Mouse (Mus musculus) liver, embryonic 11.5 days (tissue): Measurements from ENCODE around the gene A830018L16Rik. TPM values are rescaled to one million over a fixed set of nuclear protein-coding genes. Genes with fewer than 3 reads are reported as not detected.

Source experiments
- ATAC-seq: fragments of 200-750 bp; cut with Nextera tagmentation; replicated peaks from 2 replicates; pipeline ENCODE4 v1.8.0; 2017; ENCODE audit warnings: moderate number of reproducible peaks, mild to moderate bottlenecking, moderate TSS enrichment, moderate library complexity; ENCODE audit not compliant: low FRiP score
- DNase-seq: peaks from one replicate; pipeline ENCODE4 v3.0.0-alpha.2; 2017; ENCODE audit warnings: low spot score
- H3K27ac ChIP-seq: fragments of 300-500 bp; sonication (generic); 2 replicates; pipeline ENCODE4 v1.5.1; 2014; ENCODE audit warnings: mild to moderate bottlenecking, low read depth, low read length, control low read depth
- H3K27me3 ChIP-seq: fragments of 300-500 bp; sonication (generic); replicated peaks from 2 replicates; pipeline ENCODE4 v1.6.1; 2014; ENCODE audit warnings: low read length, mixed read lengths; ENCODE audit not compliant: control insufficient read depth, insufficient read depth
- H3K36me3 ChIP-seq: fragments of 300-500 bp; sonication (generic); 2 replicates; pipeline ENCODE4 v1.6.1; 2014; ENCODE audit warnings: mild to moderate bottlenecking, low read length, moderate library complexity, mixed read lengths; ENCODE audit not compliant: control insufficient read depth, insufficient read depth
- H3K4me1 ChIP-seq: fragments of 300-500 bp; sonication (generic); replicated peaks from 2 replicates; pipeline ENCODE4 v1.6.1; 2014; ENCODE audit warnings: low read length, mixed read lengths; ENCODE audit not compliant: control insufficient read depth, insufficient read depth
- H3K4me2 ChIP-seq: fragments of 300-500 bp; sonication (generic); 2 replicates; pipeline ENCODE4 v1.6.1; 2014; ENCODE audit warnings: mild to moderate bottlenecking, control low read depth, moderate library complexity
- H3K4me3 ChIP-seq: fragments of 300-500 bp; sonication (generic); 2 replicates; pipeline ENCODE4 v1.5.1; 2014; ENCODE audit warnings: low read depth, low read length, control low read depth
- H3K9ac ChIP-seq: fragments of 300-500 bp; sonication (generic); 2 replicates; pipeline ENCODE4 v1.6.1; 2014; ENCODE audit warnings: low read depth, low read length, control low read depth
- H3K9me3 ChIP-seq: fragments of 300-500 bp; sonication (generic); 2 replicates; pipeline ENCODE4 v1.6.1; 2016; ENCODE audit warnings: low read length, inconsistent platforms, mixed read lengths; ENCODE audit not compliant: control insufficient read depth
- WGBS: fragments of 180-500 bp; shearing (Covaris S2); extraction: QIAGEN DNeasy Blood & Tissue Kit; methylation state at CpG from one replicate; pipeline ENCODE4 v1.1.7; 2014; 5-methylcytosine and 5-hydroxymethylcytosine counted together
- polyA plus RNA-seq: library from polyadenylated mRNA; unstranded; fragments of >200 nt; fragmentation: Nextera tagmentation; extraction: Ambion mirVana; gene quantifications from 2 replicates; pipeline ENCODE4 v1.2.1, GENCODE M21; 2014

The A830018L16Rik gene
- polyA plus RNA-seq, 1 experiment from 2014 or later: 0.22 TPM

- ATAC-seq: no peak
- Histone ChIP-seq H3K27me3 (no peaks in the 10 kb centered on the region), H3K36me3 (no peaks in the 10 kb centered on the region), H3K4me1 (no peaks in the 10 kb centered on the region), H3K4me3 (no peak overlapping the region), H3K9me3 (no peaks in the 10 kb centered on the region), H3K9ac (no peak overlapping the region), H3K4me2 (no peak overlapping the region), H3K27ac (no peak overlapping the region)
- no peak for DNase-seq
- WGBS: 62% methylated on average over 2 of the region's 2 CpGs
Measured at GRCm38 (mm10) chr1:11748424-11748823, 334.5 kb downstream of the A830018L16Rik start.

GRCm38 (mm10) chr1:11750065-11750464, 336.2 kb downstream of the A830018L16Rik start:
- Histone ChIP-seq H3K9me3 (no peaks in the 10 kb centered on the region), H3K36me3 (no peaks in the 10 kb centered on the region), H3K27me3 (no peaks in the 10 kb centered on the region), H3K4me2 (no peak overlapping the region), H3K27ac (no peak overlapping the region), H3K9ac (no peak overlapping the region), H3K4me1 (no peaks in the 10 kb centered on the region), H3K4me3 (no peak overlapping the region)
- DNase-seq (no peak), ATAC-seq (no peak)

GRCm38 (mm10) chr1:11750607-11751006, 336.7 kb downstream of the A830018L16Rik start:
- DNase-seq: no peak
- no peaks in the 10 kb centered on the region for H3K4me1 ChIP-seq
- H3K4me2 ChIP-seq: no peak overlapping the region
- H3K9me3 ChIP-seq: no peaks in the 10 kb centered on the region
- no peak overlapping the region for H3K4me3 ChIP-seq
- no peak overlapping the region for H3K9ac ChIP-seq
- H3K36me3 ChIP-seq: no peaks in the 10 kb centered on the region
- 85% methylated on average over 2 of the region's 2 CpGs for WGBS
- ATAC-seq: no peak
- no peaks in the 10 kb centered on the region for H3K27me3 ChIP-seq
- no peak overlapping the region for H3K27ac ChIP-seq

- H3K27me3 ChIP-seq: no peaks in the 10 kb centered on the region
Measured at GRCm38 (mm10) chr1:11751996-11752395, 338.1 kb downstream of the A830018L16Rik start.

GRCm38 (mm10) chr1:11788264-11788663, 374.4 kb downstream of the A830018L16Rik start:
- no peak overlapping the region for H3K9ac ChIP-seq
- ATAC-seq: no peak
- no peaks in the 10 kb centered on the region for H3K9me3 ChIP-seq
- DNase-seq: no peak
- H3K4me2 ChIP-seq: no peak overlapping the region
- no peaks in the 10 kb centered on the region for H3K27me3 ChIP-seq
- no peak overlapping the region for H3K4me3 ChIP-seq
- 58% methylated on average over 1 of the region's 1 CpGs for WGBS
- H3K4me1 ChIP-seq: no peaks in the 10 kb centered on the region
- no peaks in the 10 kb centered on the region for H3K36me3 ChIP-seq
- H3K27ac ChIP-seq: no peak overlapping the region

More at GRCm38 (mm10) chr1:11751996-11752395, 338.1 kb downstream of the A830018L16Rik start:
- Histone ChIP-seq H3K9ac (no peak overlapping the region), H3K4me1 (no peaks in the 10 kb centered on the region), H3K27ac (no peak overlapping the region), H3K36me3 (no peaks in the 10 kb centered on the region), H3K9me3 (no peaks in the 10 kb centered on the region), H3K4me2 (no peak overlapping the region), H3K4me3 (no peak overlapping the region)
- DNase-seq (no peak), ATAC-seq (no peak)

GRCm38 (mm10) chr1:11792820-11793219, 378.9 kb downstream of the A830018L16Rik start:
- DNase-seq (no peak), ATAC-seq (no peak)
- Histone ChIP-seq H3K9ac (no peak overlapping the region), H3K4me1 (no peaks in the 10 kb centered on the region), H3K36me3 (no peaks in the 10 kb centered on the region), H3K9me3 (no peaks in the 10 kb centered on the region), H3K27me3 (no peaks in the 10 kb centered on the region), H3K4me2 (no peak overlapping the region), H3K4me3 (no peak overlapping the region), H3K27ac (no peak overlapping the region)
- WGBS: 68% methylated on average over 2 of the region's 2 CpGs

- Histone ChIP-seq H3K9ac (no peak overlapping the region), H3K27me3 (no peaks in the 10 kb centered on the region), H3K4me2 (no peak overlapping the region), H3K4me1 (no peaks in the 10 kb centered on the region), H3K36me3 (no peaks in the 10 kb centered on the region), H3K9me3 (no peaks in the 10 kb centered on the region), H3K4me3 (no peak overlapping the region), H3K27ac (no peak overlapping the region)
- ATAC-seq (no peak), DNase-seq (no peak)
- WGBS: 45% methylated on average over 2 of the region's 2 CpGs
Measured at GRCm38 (mm10) chr1:11795666-11796065, 381.8 kb downstream of the A830018L16Rik start.

GRCm38 (mm10) chr1:11872847-11873246, 458.9 kb downstream of the A830018L16Rik start:
- no peak for DNase-seq
- H3K9ac ChIP-seq: no peak overlapping the region
- no peak overlapping the region for H3K4me3 ChIP-seq
- 77% methylated on average over 4 of the region's 4 CpGs for WGBS
- H3K27ac ChIP-seq: no peak overlapping the region
- no peaks in the 10 kb centered on the region for H3K9me3 ChIP-seq
- H3K36me3 ChIP-seq: no peaks in the 10 kb centered on the region
- no peaks in the 10 kb centered on the region for H3K4me1 ChIP-seq
- no peak for ATAC-seq
- no peaks in the 10 kb centered on the region for H3K27me3 ChIP-seq
- H3K4me2 ChIP-seq: no peak overlapping the region

- DNase-seq (no peak), ATAC-seq (no peak)
- Histone ChIP-seq H3K36me3 (no peaks in the 10 kb centered on the region), H3K27ac (no peak overlapping the region), H3K4me3 (no peak overlapping the region), H3K9ac (no peak overlapping the region), H3K9me3 (no peaks in the 10 kb centered on the region), H3K27me3 (no peaks in the 10 kb centered on the region), H3K4me2 (no peak overlapping the region), H3K4me1 (no peaks in the 10 kb centered on the region)
- 68% methylated on average over 1 of the region's 1 CpGs for WGBS
Measured at GRCm38 (mm10) chr1:11873573-11873972, 459.7 kb downstream of the A830018L16Rik start.
